Mouse (Mus musculus): ENCODE results near the gene Rnaseh2b. TPM values are rescaled to one million over a fixed set of nuclear protein-coding genes. Genes with fewer than 3 reads are reported as not detected.

Rnaseh2b gene
- 21.4 and 23.6 TPM in 2 replicates for polyA plus RNA-seq (2012; rRNA removed)

GRCm38 (mm10) chr14:62292488-62293339 lies at the start of gene Rnaseh2b, which contains the start of gene Dleu7:
Rnaseh2b (plus strand) TSS chr14:62292589.
Dleu7 (minus strand) TSS chr14:62293047.

Other genes with a start within 250 kb of the Rnaseh2b start
- 21.0 and 21.9 TPM in 2 replicates for gene Dleu7, start 458 bp downstream of the Rnaseh2b start, polyA plus RNA-seq (2012; rRNA removed)
- gene Gucy1b2, start 163.7 kb downstream of the Rnaseh2b start, polyA plus RNA-seq (2012; rRNA removed), result 0.76 and 1.00 TPM in 2 replicates

Data from central nervous system, embryonic 18 days (tissue).